ENCODE assay signal across 18 mouse cellular contexts in genomic region chr3:21639576-21639975, GRCm38 (mm10).
DNase-seq lines count a peak whose midpoint lies in the region; ATAC-seq lines count a peak whose summit lies in the region.
"Had no signal": no experiment of that assay in that cellular context is flagged by ENCODE, and none has a peak within 500 bp of the region (broad histone marks: within the 10 kb centered on the region; RNA-seq: fewer than 3 reads in every experiment).

No protein-coding gene starts in this region.

- no peak overlapping the region for H3K4me2 ChIP-seq in hindbrain, embryonic 14.5 days (replicated peaks)
- H3K4me2 ChIP-seq in hindbrain, embryonic 12.5 days (replicated peaks) = no peak overlapping the region
- no peak overlapping the region for H3K4me2 ChIP-seq in midbrain, embryonic 14.5 days (ENCODE audit: low read length)
- H3K4me2 ChIP-seq in midbrain, embryonic 13.5 days (replicated peaks) = no peak overlapping the region
- no peak overlapping the region for H3K4me2 ChIP-seq in stomach, embryonic 16.5 days (ENCODE audit: low read depth, low read length)
- H3K4me2 ChIP-seq: embryonic facial prominence, embryonic 12.5 days; heart, embryonic 12.5 days; liver, embryonic 13.5 days; midbrain, embryonic 11.5 days had no signal

- H3K27ac ChIP-seq in hindbrain, embryonic 14.5 days = 0 out of 2 replicates have a peak overlapping the region, but pooled peaks have one; percentile 7
- no peak overlapping the region for H3K27ac ChIP-seq in hindbrain, embryonic 12.5 days
- no peak overlapping the region for H3K27ac ChIP-seq in midbrain, embryonic 14.5 days (replicated peaks; ENCODE audit: low read depth, low read length)
- H3K27ac ChIP-seq in midbrain, embryonic 13.5 days = no peak overlapping the region
- H3K27ac ChIP-seq in stomach, embryonic 16.5 days (ENCODE audit: low read length) = peak overlapping the region; percentile 54; the same call in 1 of the 2 replicates
- H3K27ac ChIP-seq: embryonic facial prominence, embryonic 12.5 days; forebrain, embryonic 10.5 days; left cerebral cortex, adult 2 months; liver, embryonic 13.5 days had no signal

- no peaks in the 10 kb centered on the region for H3K9me3 ChIP-seq in hindbrain, embryonic 14.5 days (ENCODE audit: control insufficient read depth, low read length)
- no peaks in the 10 kb centered on the region for H3K9me3 ChIP-seq in hindbrain, embryonic 12.5 days (replicated peaks)
- no peaks in the 10 kb centered on the region for H3K9me3 ChIP-seq in midbrain, embryonic 14.5 days (ENCODE audit: control insufficient read depth, low read length)
- H3K9me3 ChIP-seq in midbrain, embryonic 13.5 days = no peaks in the 10 kb centered on the region
- H3K9me3 ChIP-seq in stomach, embryonic 16.5 days (replicated peaks; ENCODE audit: control insufficient read depth, low read length) = no peaks in the 10 kb centered on the region
- H3K9me3 ChIP-seq: embryonic facial prominence, embryonic 12.5 days; forebrain, embryonic 10.5 days; heart, embryonic 12.5 days; liver, embryonic 13.5 days had no signal

- H3K4me1 ChIP-seq in hindbrain, embryonic 14.5 days (replicated peaks; ENCODE audit: control insufficient read depth, insufficient read depth, low read length) = no peaks in the 10 kb centered on the region
- H3K4me1 ChIP-seq in hindbrain, embryonic 12.5 days = no peaks in the 10 kb centered on the region
- no peaks in the 10 kb centered on the region for H3K4me1 ChIP-seq in midbrain, embryonic 14.5 days (ENCODE audit: control insufficient read depth, insufficient read depth, low read length)
- no peaks in the 10 kb centered on the region for H3K4me1 ChIP-seq in midbrain, embryonic 13.5 days (replicated peaks)
- H3K4me1 ChIP-seq in stomach, embryonic 16.5 days (ENCODE audit: control insufficient read depth, insufficient read depth, low read length) = no peaks in the 10 kb centered on the region
- H3K4me1 ChIP-seq: embryonic facial prominence, embryonic 12.5 days; forebrain, embryonic 10.5 days; liver, embryonic 13.5 days had no signal

- WGBS in hindbrain, embryonic 14.5 days = 62% methylated on average over 5 of the region's 5 CpGs
- WGBS in hindbrain, embryonic 12.5 days = 62% methylated on average over 5 of the region's 5 CpGs
- 35% methylated on average over 5 of the region's 5 CpGs for WGBS in midbrain, embryonic 14.5 days
- WGBS in midbrain, embryonic 13.5 days = 39% methylated on average over 5 of the region's 5 CpGs
- WGBS in stomach, embryonic 16.5 days = 28% methylated on average over 5 of the region's 5 CpGs

- no peaks in the 10 kb centered on the region for H3K36me3 ChIP-seq in hindbrain, embryonic 14.5 days (replicated peaks; ENCODE audit: control insufficient read depth, insufficient read depth)
- no peaks in the 10 kb centered on the region for H3K36me3 ChIP-seq in hindbrain, embryonic 12.5 days
- no peaks in the 10 kb centered on the region for H3K36me3 ChIP-seq in midbrain, embryonic 14.5 days (ENCODE audit: control insufficient read depth, insufficient read depth, low read length)
- no peaks in the 10 kb centered on the region for H3K36me3 ChIP-seq in midbrain, embryonic 13.5 days
- H3K36me3 ChIP-seq in stomach, embryonic 16.5 days (ENCODE audit: control insufficient read depth, insufficient read depth, low read length) = no peaks in the 10 kb centered on the region
- H3K36me3 ChIP-seq: embryonic facial prominence, embryonic 12.5 days; forebrain, embryonic 10.5 days; heart, embryonic 12.5 days; liver, embryonic 13.5 days had no signal

- ATAC-seq in hindbrain, embryonic 14.5 days (ENCODE audit: low FRiP score) = no peak
- no peak for ATAC-seq in hindbrain, embryonic 12.5 days (ENCODE audit: low FRiP score)
- no peak for ATAC-seq in midbrain, embryonic 14.5 days (ENCODE audit: low FRiP score, low TSS enrichment)
- ATAC-seq in midbrain, embryonic 13.5 days = no peak
- no peak for ATAC-seq in stomach, embryonic 16.5 days (ENCODE audit: insufficient read depth, low FRiP score)
- no peak for ATAC-seq in monocyte, adult 5-6 weeks (replicated peaks; ENCODE audit: insufficient number of reproducible peaks, low FRiP score, low TSS enrichment, poor library complexity, severe bottlenecking)

- no peaks in the 10 kb centered on the region for H3K27me3 ChIP-seq in hindbrain, embryonic 14.5 days (ENCODE audit: control insufficient read depth, insufficient read depth, low read length)
- H3K27me3 ChIP-seq in hindbrain, embryonic 12.5 days = no peaks in the 10 kb centered on the region
- H3K27me3 ChIP-seq in midbrain, embryonic 14.5 days (ENCODE audit: control insufficient read depth, insufficient read depth, low read length) = no peaks in the 10 kb centered on the region
- no peaks in the 10 kb centered on the region for H3K27me3 ChIP-seq in midbrain, embryonic 13.5 days
- H3K27me3 ChIP-seq in stomach, embryonic 16.5 days (ENCODE audit: control insufficient read depth, insufficient read depth, low read length) = no peaks in the 10 kb centered on the region
- H3K27me3 ChIP-seq: embryonic facial prominence, embryonic 12.5 days; heart, embryonic 12.5 days; liver, embryonic 13.5 days had no signal

- H3K4me3 ChIP-seq in hindbrain, embryonic 14.5 days (replicated peaks; ENCODE audit: low read length) = no peak overlapping the region
- no peak overlapping the region for H3K4me3 ChIP-seq in hindbrain, embryonic 12.5 days
- no peak overlapping the region for H3K4me3 ChIP-seq in midbrain, embryonic 14.5 days (replicated peaks; ENCODE audit: low read depth, low read length)
- no peak overlapping the region for H3K4me3 ChIP-seq in midbrain, embryonic 13.5 days (replicated peaks)
- H3K4me3 ChIP-seq in stomach, embryonic 16.5 days (replicated peaks; ENCODE audit: low read length) = no peak overlapping the region
- H3K4me3 ChIP-seq: embryonic facial prominence, embryonic 12.5 days; forebrain, embryonic 10.5 days; heart, embryonic 12.5 days; left cerebral cortex, adult 2 months; liver, embryonic 13.5 days had no signal

- no peak overlapping the region for H3K9ac ChIP-seq in hindbrain, embryonic 14.5 days
- H3K9ac ChIP-seq in hindbrain, embryonic 12.5 days = no peak overlapping the region
- no peak overlapping the region for H3K9ac ChIP-seq in midbrain, embryonic 14.5 days (replicated peaks; ENCODE audit: low read length)
- no peak overlapping the region for H3K9ac ChIP-seq in midbrain, embryonic 13.5 days (replicated peaks)
- H3K9ac ChIP-seq in stomach, embryonic 16.5 days (ENCODE audit: low read length) = no peak overlapping the region
- H3K9ac ChIP-seq: embryonic facial prominence, embryonic 12.5 days; heart, embryonic 12.5 days; liver, embryonic 13.5 days had no signal

- DNase-seq in hindbrain, embryonic 14.5 days (ENCODE audit: low spot score) = no peak
- peak; percentile 12 for DNase-seq in midbrain, embryonic 14.5 days
- DNase-seq in cerebellum, adult 9-11 months = no peak
- DNase-seq in heart, adult 8-10 months (ENCODE audit: low spot score) = no peak
- DNase-seq: adrenal gland, postnatal 14 days; gastrocnemius, postnatal 36 days; heart, postnatal 4 days; liver, embryonic 13.5 days; lung, postnatal 36 days had no signal

Comparison
In these comparisons a context has a peak if more than half of its experiments do, and no peak if none do; other contexts are left out.
1. H3K27ac ChIP-seq: peak in hindbrain, embryonic 14.5 days (single experiment) and stomach, embryonic 16.5 days (single experiment); none in hindbrain, embryonic 12.5 days (single experiment), midbrain, embryonic 14.5 days (single experiment) and midbrain, embryonic 13.5 days (single experiment).